Mouse (Mus musculus): ENCODE measurements around the gene Cat. TPM values are rescaled to one million over a fixed set of nuclear protein-coding genes. Genes with fewer than 3 reads are reported as not detected.

Cat gene
- polyA plus RNA-seq (2012) = 144 and 216 TPM in 2 replicates

DNA sequence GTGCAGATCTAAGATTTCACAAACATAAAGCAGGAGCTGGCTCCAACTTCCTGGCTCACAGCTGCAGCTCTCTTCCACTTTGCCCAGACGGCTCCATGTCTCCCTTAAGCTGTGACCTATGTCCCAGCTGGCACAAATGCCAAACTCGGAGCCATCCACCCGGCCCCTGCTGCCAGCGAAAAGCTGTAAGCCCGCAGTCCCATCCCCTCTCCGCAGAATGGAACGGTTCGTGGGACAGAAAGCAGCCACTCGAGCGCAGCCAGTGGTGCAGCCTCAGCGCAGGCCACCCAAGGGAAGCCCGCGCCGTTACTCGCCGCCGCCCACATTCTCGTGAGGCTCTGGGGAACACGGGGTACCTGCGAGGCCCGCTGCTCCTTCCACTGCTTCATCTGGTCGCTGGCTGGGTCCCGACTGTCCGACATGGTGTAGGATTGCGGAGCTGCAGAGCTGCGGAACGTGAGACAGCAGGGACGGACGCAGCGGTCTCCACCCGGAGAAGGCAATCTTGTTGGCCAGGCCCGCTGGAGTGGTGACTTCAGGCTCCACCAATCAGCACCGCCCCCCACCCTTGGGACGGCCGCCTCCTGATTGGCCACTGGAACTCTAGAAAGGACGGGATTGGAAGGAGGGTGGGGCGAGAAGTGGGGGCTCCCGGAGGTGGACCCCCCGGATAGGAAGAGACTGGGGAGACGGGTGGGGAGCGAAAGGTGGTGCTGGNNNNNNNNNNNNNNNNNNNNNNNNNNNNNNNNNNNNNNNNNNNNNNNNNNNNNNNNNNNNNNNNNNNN, at the start of gene Cat:
Gene Cat (minus strand): TSS at position 544 of the 785 bp plus-strand sequence.
- no peak for TF ChIP-seq GATA1 (IDR thresholded peaks at IDR 0.05; ENCODE audit: low read length)

DNA sequence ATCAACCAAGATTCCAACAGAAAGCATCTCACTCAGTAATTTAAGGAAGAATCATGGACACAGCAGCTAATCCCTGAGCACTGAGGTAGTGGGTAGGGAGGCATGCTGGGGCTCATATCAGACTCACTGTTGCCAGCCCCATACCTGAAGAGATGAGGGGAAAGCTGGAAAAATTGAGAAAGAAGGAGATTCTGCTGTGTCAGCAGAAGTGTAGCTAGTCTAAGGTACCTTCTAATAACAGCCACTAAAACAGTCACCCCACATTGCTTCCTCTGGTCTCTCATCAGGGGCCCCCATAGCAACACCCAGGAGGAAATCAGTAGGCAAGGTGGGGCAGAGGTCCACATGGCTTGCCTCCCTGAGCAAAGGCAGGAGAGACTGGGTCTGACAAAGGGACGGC, 40.6 kb upstream of the Cat start:
- TF ChIP-seq GATA1 (IDR thresholded peaks at IDR 0.05; ENCODE audit: low read length) = no peak

DNA sequence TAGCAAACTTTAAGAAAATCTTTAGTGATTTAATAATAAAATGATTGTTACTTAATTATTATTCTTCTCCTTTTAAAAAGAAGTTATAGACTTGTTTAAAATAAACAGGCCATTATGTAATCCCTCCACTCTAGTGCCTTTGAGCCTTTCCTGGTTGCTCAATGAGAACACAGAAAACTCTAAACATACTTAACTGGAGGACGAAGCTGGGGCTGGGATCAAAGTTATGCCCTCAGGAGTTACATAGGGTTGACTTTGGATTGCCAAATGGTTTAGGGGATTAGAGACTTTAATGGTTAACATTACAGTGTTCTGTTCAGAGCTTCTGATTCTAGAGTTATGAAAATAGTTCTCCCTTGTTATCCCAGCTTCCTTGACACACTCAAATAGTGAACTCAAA, 31.5 kb upstream of the Cat start:
- TF ChIP-seq GATA1 (IDR thresholded peaks at IDR 0.05; ENCODE audit: low read length) = no peak

DNA sequence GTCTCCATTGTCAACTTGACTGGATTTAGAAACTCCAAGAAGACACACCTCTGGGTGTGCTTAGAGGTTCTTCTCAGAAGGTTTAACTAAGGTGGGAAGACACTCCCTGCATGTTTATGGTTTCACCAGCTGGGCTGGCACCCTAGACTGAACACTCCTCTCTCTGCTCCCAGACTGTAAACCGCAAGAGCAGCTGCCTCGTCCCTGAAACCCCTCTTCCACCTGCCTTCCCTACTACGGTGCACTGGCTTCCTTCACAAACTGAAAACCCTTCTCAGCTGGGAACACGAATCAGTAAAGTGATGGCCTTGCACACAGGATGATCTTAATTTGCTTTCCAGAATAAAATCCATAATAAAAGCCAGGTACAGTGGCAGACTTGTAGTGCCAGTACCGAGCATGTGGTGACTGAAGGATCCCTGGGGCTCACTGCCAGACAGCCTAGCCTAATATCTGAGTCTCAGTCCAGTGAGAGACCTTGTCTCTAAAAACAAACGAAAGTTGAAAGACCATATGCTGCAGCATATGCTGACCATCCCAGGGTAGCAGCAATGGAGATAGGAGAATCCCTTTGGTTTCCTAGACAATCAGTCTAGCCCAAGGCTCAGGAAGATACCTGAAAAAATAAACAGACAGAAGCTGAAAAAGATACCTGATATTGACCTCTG, 30.7 kb upstream of the Cat start:
- TF ChIP-seq GATA1 (IDR thresholded peaks at IDR 0.05; ENCODE audit: low read length) = no peak

DNA sequence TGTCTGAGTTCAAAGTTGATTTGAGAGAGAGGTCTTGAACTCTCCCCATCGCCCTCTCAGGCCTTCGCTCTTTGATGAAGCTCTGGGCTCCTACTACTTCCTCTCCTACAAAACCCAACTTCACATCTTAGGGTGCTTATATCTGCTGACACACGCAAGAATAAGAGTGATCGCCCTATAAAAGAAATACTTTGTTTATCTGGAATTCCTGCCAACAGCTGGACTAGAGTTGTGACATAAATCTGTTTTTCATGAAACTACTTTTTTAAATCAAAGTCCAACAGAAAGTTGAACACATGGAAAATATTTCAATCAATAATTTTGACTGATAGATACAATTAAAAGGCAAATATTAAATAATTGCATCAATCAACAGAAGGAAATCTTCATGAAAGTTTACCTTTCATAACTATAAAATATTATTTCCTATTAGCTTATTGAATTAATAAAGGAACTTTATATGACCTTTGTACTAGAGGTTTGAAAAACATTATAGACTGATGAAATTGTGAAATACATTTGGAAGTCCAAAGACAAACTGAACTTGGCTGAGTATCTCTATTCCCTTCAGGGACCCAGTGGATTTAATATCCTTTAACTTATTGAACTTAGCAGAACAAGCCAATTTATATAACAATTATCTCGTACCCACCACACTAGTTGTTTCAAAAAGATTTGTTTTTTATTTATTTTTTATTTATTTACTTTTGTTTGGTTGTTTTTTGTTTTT, 27.3 kb upstream of the Cat start:
- TF ChIP-seq GATA1 (IDR thresholded peaks at IDR 0.05; ENCODE audit: low read length) = no peak

DNA sequence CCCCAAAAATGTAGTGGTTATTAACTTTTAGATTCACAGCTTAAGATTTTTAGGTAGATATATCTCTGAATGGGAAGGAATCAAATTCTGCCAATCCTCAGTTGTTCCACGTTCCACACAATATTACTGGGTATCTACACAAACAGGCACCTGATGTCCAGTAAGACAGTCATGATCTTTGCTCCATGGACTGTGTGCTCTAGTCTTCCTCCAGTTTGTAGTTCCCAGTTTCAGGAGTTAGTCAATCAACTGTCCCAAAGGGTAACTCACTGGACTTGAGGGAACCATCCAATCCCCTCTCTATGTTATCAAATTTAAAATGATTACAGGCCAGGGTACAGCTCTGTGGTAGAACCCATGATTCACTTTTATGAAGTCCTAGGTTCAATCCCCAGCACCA, 26.7 kb upstream of the Cat start:
- TF ChIP-seq GATA1 (IDR thresholded peaks at IDR 0.05; ENCODE audit: low read length) = no peak

DNA sequence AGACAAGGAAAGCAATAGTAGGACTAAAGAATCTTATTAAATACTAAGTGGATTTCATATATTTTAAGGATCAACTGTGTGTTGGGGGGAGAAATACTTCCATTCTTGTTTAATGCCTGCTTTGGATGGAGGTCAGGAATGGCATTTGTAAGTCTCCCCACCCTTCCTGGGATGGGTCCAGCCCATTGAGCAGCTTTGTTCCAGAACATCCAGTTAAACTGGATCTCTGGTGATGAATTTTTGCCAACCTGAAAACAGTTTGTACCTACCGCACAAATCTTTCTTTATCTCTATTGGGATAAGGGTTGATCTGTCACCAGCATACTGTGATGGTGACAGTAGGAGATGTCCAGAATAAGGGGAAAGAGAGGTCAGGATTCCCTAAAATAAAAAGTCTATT, 26.1 kb upstream of the Cat start:
- no peak for TF ChIP-seq GATA1 (IDR thresholded peaks at IDR 0.05; ENCODE audit: low read length)

DNA sequence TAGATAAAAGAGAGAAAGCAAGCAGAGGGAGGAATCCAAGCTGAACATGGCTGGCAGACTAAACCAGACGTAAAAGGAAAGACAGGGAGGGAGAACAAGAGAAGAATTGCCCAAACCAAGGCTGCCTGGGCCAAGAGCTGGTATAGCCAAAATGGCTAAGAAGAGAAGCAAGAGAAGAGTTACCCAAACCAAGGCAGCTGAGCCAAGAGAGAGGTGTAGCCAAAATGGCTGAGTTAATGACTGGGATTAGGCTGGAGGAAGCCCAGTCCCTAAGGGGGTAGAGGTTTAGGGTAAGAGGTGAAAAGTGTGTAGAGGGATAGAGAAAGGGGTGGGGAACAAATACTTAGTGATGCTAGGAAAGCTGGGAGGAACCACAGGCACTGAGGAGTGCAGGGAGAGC, 22.7 kb upstream of the Cat start:
- no peak for TF ChIP-seq GATA1 (IDR thresholded peaks at IDR 0.05; ENCODE audit: low read length)

DNA sequence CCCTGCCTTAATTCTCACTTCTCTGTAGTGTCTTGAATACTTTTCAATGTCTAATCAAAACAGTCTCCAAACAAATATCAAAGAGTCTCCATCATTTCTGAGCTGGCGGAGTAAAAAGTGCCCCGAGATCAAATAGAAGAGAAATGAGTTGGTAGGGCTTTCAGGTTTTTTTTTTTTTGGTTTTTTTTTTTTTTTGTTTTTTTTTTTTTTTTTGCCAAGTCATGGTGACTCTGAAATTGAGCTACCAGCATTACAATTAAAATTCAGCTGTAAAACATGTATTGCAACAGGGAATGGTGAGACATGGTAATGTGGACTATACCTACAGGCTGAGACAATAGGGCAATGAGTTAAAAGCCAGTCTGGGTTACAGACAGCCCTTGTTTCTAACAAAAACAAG, 21.0 kb upstream of the Cat start:
- no peak for TF ChIP-seq GATA1 (IDR thresholded peaks at IDR 0.05; ENCODE audit: low read length)

DNA sequence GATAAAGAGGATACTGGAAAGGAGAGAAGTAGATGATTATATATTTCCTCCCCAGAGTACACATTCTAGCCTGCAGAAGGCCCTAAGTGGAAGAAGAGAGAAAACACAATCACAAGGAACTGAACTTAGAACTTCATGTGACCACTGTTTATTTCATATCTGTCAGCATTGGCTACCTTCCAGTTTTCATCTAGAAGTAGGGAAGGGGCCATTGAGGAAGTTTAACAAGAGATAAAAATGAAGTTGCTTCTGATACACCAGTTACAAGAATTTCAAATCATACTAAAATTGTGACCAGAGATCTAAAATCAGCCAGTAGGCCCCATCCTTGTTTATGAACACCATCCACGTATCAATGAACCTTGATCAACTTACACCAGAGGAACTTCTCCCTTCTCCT, 19.5 kb upstream of the Cat start:
- no peak for TF ChIP-seq GATA1 (IDR thresholded peaks at IDR 0.05; ENCODE audit: low read length)

DNA sequence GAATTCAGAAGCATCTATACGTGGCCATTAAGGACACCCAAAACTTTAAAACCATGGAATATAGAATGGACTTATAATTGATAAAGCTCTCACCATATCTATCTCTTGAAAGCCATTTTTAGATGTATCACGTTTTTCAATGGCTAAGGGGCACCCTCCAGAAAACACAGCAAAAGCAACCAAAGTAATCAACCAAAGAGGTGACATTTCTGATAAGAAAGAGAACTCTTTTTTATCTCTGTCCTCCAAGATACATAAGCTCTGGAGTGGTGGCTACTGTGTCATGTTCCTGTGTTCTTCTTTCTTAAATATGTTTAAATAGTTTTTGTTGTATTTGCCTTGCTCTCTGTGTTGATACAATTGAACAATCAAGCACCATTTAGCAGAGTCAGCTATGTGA, 15.8 kb upstream of the Cat start:
- TF ChIP-seq GATA1 (IDR thresholded peaks at IDR 0.05; ENCODE audit: low read length) = no peak

DNA sequence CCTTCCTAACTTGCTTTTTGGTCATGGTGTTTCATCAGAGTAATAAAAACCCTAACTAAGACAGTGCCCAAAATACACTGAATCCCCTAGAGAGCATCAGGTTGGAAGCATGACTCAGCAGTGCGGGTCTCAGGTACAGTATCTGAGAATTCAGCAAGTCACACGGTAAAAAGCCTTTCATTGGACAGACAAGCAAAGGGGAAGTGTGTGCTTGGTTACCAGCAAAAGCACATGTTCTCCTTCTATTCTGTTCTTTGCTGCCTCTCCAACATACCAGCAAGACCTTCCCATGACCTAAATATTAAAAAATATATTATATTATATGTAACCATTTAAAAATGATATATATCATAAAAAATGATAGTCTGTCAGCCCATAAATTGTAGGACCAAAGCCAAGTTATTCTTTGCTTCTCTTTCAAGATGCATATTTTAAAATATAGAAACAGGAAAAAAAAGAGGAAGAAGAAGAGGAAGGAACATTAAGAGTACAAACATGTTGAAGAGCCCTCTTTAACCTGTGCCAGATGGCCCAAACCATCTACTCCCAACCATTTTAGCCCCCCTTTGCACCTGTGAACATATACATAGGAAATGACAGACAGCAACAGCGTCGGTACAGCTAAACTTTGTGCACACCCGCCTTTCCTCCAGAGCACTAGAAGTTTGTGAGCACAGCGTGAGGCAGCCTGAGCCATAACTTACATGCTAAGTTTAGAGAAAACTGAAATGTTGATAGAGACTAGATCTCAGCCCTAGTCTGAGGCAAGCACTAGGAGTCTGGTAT, 10.9 kb upstream of the Cat start:
- no peak for TF ChIP-seq GATA1 (IDR thresholded peaks at IDR 0.05; ENCODE audit: low read length)

DNA sequence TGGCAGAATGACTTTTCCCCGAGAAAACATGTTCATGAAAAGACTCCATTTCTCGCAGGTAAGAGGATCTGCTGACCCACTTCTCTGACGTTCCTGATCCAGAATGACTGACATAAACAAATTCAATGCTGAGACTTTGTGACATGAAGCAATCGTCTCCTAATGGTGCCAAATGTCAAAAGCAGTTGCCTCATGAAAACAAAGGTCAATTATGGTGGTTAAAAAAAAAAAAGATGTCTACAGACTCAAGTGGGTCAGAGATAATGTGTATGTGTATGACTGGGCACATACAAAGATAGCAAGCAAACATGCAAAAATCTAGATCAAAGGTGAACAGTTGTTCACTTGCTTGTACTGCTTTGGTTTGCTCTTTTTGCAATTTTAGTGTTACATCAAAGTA, 8.9 kb upstream of the Cat start:
- no peak for TF ChIP-seq GATA1 (IDR thresholded peaks at IDR 0.05; ENCODE audit: low read length)

DNA sequence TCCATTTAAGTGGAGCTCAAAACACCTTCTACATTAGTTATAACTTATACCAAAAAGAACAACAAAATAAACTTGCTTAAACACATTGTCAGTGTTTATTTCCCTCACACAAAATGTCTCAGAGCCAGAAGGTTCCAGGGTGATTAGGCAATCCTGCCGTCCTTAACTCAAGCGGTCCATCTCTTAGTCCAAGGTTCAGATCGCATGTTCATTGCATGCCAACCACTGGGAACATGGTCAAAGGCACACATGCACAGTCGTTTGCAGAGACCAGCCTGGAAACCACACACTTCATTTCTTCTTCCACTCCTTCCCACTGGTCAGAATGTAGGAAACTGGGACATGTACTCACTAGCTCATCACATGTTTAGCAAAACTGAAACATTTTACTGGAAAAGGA, 7.6 kb upstream of the Cat start:
- TF ChIP-seq GATA1 (IDR thresholded peaks at IDR 0.05; ENCODE audit: low read length) = no peak

DNA sequence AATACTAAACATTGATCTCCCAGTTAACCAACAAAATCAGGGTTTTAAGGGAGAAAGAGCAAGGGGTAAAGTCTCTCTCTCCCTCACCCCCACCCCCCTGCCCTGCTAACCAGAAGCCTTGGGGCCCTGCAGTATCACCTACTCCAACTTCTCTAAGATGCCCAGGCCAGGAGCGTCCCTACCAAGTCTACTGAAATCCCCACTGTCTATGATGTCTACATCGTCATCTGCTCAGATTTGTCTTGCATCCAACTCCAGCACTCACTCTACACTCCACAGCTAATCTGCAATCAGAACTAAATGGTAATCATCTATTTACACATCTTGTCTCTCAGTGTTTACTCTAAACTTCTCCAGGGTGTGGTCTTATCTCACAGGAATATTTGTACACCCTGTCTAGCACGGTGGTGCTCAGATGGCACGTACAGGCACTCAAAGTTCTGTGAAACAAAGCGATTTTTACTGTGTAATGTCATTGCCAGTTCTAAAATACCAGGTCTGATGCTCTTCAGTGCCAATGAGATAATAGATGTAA, 907 bp downstream of the Cat start:
- TF ChIP-seq GATA1 (IDR thresholded peaks at IDR 0.05; ENCODE audit: low read length) = peak; percentile 3

Measured in G1E-ER4 (cell line).